Mouse (Mus musculus): ENCODE results near the gene Gm12355.

Gm12355 gene

GRCm38 (mm10) chr11:98581286-98582029 lies 44.0 kb downstream of the Gm12355 start:
- no peak for DNase-seq (ENCODE audit: low spot score)

- DNase-seq (ENCODE audit: low spot score) = no peak
Measured at GRCm38 (mm10) chr11:98580301-98581121, 45.0 kb downstream of the Gm12355 start.

GRCm38 (mm10) chr11:98577776-98578175 lies 47.7 kb downstream of the Gm12355 start:
- DNase-seq (ENCODE audit: low spot score) = no peak

Measured in urinary bladder, postnatal 14 days (tissue).